Mouse (Mus musculus): ENCODE results near the gene Ppp2r5b. TPM values are rescaled to one million over a fixed set of nuclear protein-coding genes. Genes with fewer than 3 reads are reported as not detected.

Ppp2r5b gene
- total and polyA plus RNA-seq, 3 experiments = 2.8 to 9.8 (median 3.4) TPM

GRCm38 (mm10) chr19:6226763-6227162, 8.9 kb downstream of the Ppp2r5b start:
- Histone ChIP-seq H3K36me3 (replicated peaks in 1 of 2; ENCODE audit: control insufficient read depth in 1 of 2, insufficient read depth in 1 of 2, low read length in 1 of 2) (peaks cover 14 to 32% of the 10 kb centered on the region in 2 experiments), H3K4me1 (ENCODE audit: control insufficient read depth in 1 of 2, insufficient read depth in 2 of 2) (peaks cover 2 to 32% of the 10 kb centered on the region in 2 experiments; a peak in 2 of 4 replicates), H3K27me3 (replicated peaks) (no peaks in the 10 kb centered on the region), H3K79me2 (replicated peaks; ENCODE audit: control insufficient read depth, extremely low read depth, insufficient read depth, poor library complexity, severe bottlenecking) (no peaks in the 10 kb centered on the region), H3K9me3 (replicated peaks; ENCODE audit: low read length) (no peaks in the 10 kb centered on the region), H3K4me3 (replicated peaks in 1 of 3; ENCODE audit: low read depth in 2 of 3, low read length in 2 of 3, poor library complexity in 1 of 3) (no peak overlapping the region), H3K27ac (ENCODE audit: insufficient read depth, low read depth) (no peak overlapping the region), H3K4me2 (ENCODE audit: insufficient read depth, low read depth, poor library complexity, severe bottlenecking) (no peak overlapping the region), H3K9ac (ENCODE audit: insufficient read depth, low read depth) (no peak overlapping the region)
- in situ Hi-C loops (cut with MboI; ENCODE audit: low pct_ligation_motif_present, low pct_unique_long_range_greater_than_20kb, low sequenced_read_pairs) (no loop called here), dilution Hi-C loops (cut with MboI; ENCODE audit: extremely low pct_ligation_motif_present, extremely low pct_unique_long_range_greater_than_20kb, low sequenced_read_pairs) (no loop called here)
- no peak for DNase-seq (ENCODE audit: extremely low read depth)
- TF ChIP-seq POLR2A (IDR thresholded peaks at IDR 0.05; ENCODE audit: low read depth, low read length) = no peak
- no peak for TF ChIP-seq CHD2 (IDR thresholded peaks at IDR 0.05; ENCODE audit: low read length)
- TF ChIP-seq JUN (IDR thresholded peaks at IDR 0.05; ENCODE audit: insufficient read depth, low read depth, low read length) = no peak
- TF ChIP-seq ZKSCAN1 (IDR thresholded peaks at IDR 0.05; ENCODE audit: borderline replicate concordance, low read depth, low read length) = no peak
- TF ChIP-seq NELFE (IDR thresholded peaks at IDR 0.05; ENCODE audit: low read depth, low read length) = no peak
- TF ChIP-seq CHD1 (IDR thresholded peaks at IDR 0.05; ENCODE audit: low read depth, low read length) = no peak
- TF ChIP-seq ELF1 (IDR thresholded peaks at IDR 0.05; ENCODE audit: low read depth, low read length) = no peak
- TF ChIP-seq ZC3H11A (IDR thresholded peaks at IDR 0.05; ENCODE audit: low read depth, low read length) = no peak
- no peak for TF ChIP-seq MAFK (IDR thresholded peaks at IDR 0.05; ENCODE audit: insufficient replicate concordance, low read length)

- in situ Hi-C loops (cut with MboI; ENCODE audit: low pct_ligation_motif_present, low pct_unique_long_range_greater_than_20kb, low sequenced_read_pairs) (no loop called here), dilution Hi-C loops (cut with MboI; ENCODE audit: extremely low pct_ligation_motif_present, extremely low pct_unique_long_range_greater_than_20kb, low sequenced_read_pairs) (no loop called here)
- no peak for DNase-seq (ENCODE audit: extremely low read depth)
- Histone ChIP-seq H3K79me2 (replicated peaks; ENCODE audit: control insufficient read depth, extremely low read depth, insufficient read depth, poor library complexity, severe bottlenecking) (no peaks in the 10 kb centered on the region), H3K9me3 (replicated peaks; ENCODE audit: low read length) (no peaks in the 10 kb centered on the region), H3K4me1 (ENCODE audit: control insufficient read depth in 1 of 2, insufficient read depth in 2 of 2) (peaks cover 2 to 34% of the 10 kb centered on the region in 2 experiments; a peak in 2 of 4 replicates), H3K4me2 (ENCODE audit: insufficient read depth, low read depth, poor library complexity, severe bottlenecking) (no peak within 1 kb of the TSS), H3K36me3 (replicated peaks in 1 of 2; ENCODE audit: control insufficient read depth in 1 of 2, insufficient read depth in 1 of 2, low read length in 1 of 2) (peaks cover 14 to 32% of the 10 kb centered on the region in 2 experiments), H3K9ac (ENCODE audit: insufficient read depth, low read depth) (no peak within 1 kb of the TSS), H3K4me3 (replicated peaks in 1 of 3; ENCODE audit: low read depth in 2 of 3, low read length in 2 of 3, poor library complexity in 1 of 3) (no peak within 1 kb of the TSS), H3K27ac (ENCODE audit: insufficient read depth, low read depth) (no peak within 1 kb of the TSS), H3K27me3 (replicated peaks) (no peaks in the 10 kb centered on the region)
- no peak for TF ChIP-seq TCF12 (IDR thresholded peaks at IDR 0.05; ENCODE audit: low read depth, low read length)
- no peak for TF ChIP-seq BHLHE40 (IDR thresholded peaks at IDR 0.05; ENCODE audit: low read depth, low read length)
- no peak for TF ChIP-seq ETS1 (conservative IDR thresholded peaks at IDR 0.05; ENCODE audit: low read depth, low read length)
- no peak for TF ChIP-seq JUN (IDR thresholded peaks at IDR 0.05; ENCODE audit: insufficient read depth, low read depth, low read length)
- TF ChIP-seq KAT2A (IDR thresholded peaks at IDR 0.05; ENCODE audit: insufficient replicate concordance, low read length) = no peak
- no peak for TF ChIP-seq MYC (IDR thresholded peaks at IDR 0.05; ENCODE audit: low read depth, low read length)
- no peak for TF ChIP-seq POLR2AphosphoS2 (IDR thresholded peaks at IDR 0.05; ENCODE audit: low read depth, low read length)
- no peak for TF ChIP-seq MAX (IDR thresholded peaks at IDR 0.05; ENCODE audit: low read length)
- no peak for TF ChIP-seq RCOR1 (conservative IDR thresholded peaks at IDR 0.05; ENCODE audit: low read depth, low read length)
Observed at GRCm38 (mm10) chr19:6226135-6226534, 9.5 kb downstream of the Ppp2r5b start, which contains the start of gene Gpha2. Gpha2 (plus strand) TSS chr19:6226380.
